Mouse (Mus musculus): ENCODE measurements around the gene Acd. TPM values are rescaled to one million over a fixed set of nuclear protein-coding genes. Genes with fewer than 3 reads are reported as not detected.

Gene Acd
- polyA plus RNA-seq, 1 experiment from 2014 or later, result 73.6 TPM

GRCm38 (mm10) chr8:105699488-105700215 is 1.2 kb downstream of the Acd start:
- 90% methylated on average over 11 of the region's 11 CpGs for WGBS
- Histone ChIP-seq H3K27me3 (peaks cover 8% of the 10 kb centered on the region), H3K4me2 (replicated peaks) (peak overlapping the region; percentile 90), H3K9me3 (no peaks in the 10 kb centered on the region), H3K4me1 (peaks cover 18% of the 10 kb centered on the region), H3K36me3 (peaks cover 41% of the 10 kb centered on the region), H3K27ac (no peak overlapping the region), H3K4me3 (peak overlapping the region; percentile 71), H3K9ac (peak overlapping the region; percentile 54)
- no peak for ATAC-seq (ENCODE audit: insufficient number of reproducible peaks, insufficient read depth, low FRiP score, low TSS enrichment)

- 93% methylated on average over 5 of the region's 5 CpGs for WGBS
- H3K4me1 ChIP-seq, result peaks cover 27% of the 10 kb centered on the region
Observed at GRCm38 (mm10) chr8:105698734-105699133, 2.2 kb downstream of the Acd start.

GRCm38 (mm10) chr8:105697196-105697780 is 3.6 kb downstream of the Acd start:
- peaks cover 7% of the 10 kb centered on the region; the same call in 1 of the 2 replicates for H3K9me3 ChIP-seq
- H3K9ac ChIP-seq, result no peak overlapping the region
- ATAC-seq (ENCODE audit: insufficient number of reproducible peaks, insufficient read depth, low FRiP score, low TSS enrichment), result no peak
- no peak overlapping the region for H3K4me3 ChIP-seq
- H3K27me3 ChIP-seq, result peaks cover 12% of the 10 kb centered on the region
- WGBS, result 91% methylated on average over 17 of the region's 17 CpGs
- H3K36me3 ChIP-seq, result peaks cover 24% of the 10 kb centered on the region
- no peak overlapping the region for H3K27ac ChIP-seq
- no peak overlapping the region for H3K4me2 ChIP-seq (replicated peaks)
- peaks cover 25% of the 10 kb centered on the region for H3K4me1 ChIP-seq

More at GRCm38 (mm10) chr8:105698734-105699133, 2.2 kb downstream of the Acd start:
- H3K9ac ChIP-seq, result no peak overlapping the region
- H3K27ac ChIP-seq, result no peak overlapping the region
- ATAC-seq (ENCODE audit: insufficient number of reproducible peaks, insufficient read depth, low FRiP score, low TSS enrichment), result no peak
- peaks cover 32% of the 10 kb centered on the region for H3K36me3 ChIP-seq
- H3K4me3 ChIP-seq, result no peak overlapping the region
- no peaks in the 10 kb centered on the region for H3K9me3 ChIP-seq
- H3K4me2 ChIP-seq (replicated peaks), result no peak overlapping the region
- peaks cover 12% of the 10 kb centered on the region for H3K27me3 ChIP-seq

GRCm38 (mm10) chr8:105695080-105695780 is 5.7 kb downstream of the Acd start:
- H3K4me2 ChIP-seq (replicated peaks), result no peak overlapping the region
- peaks cover 12% of the 10 kb centered on the region for H3K27me3 ChIP-seq
- H3K36me3 ChIP-seq, result peaks cover 24% of the 10 kb centered on the region
- H3K9ac ChIP-seq, result no peak overlapping the region
- no peak overlapping the region for H3K27ac ChIP-seq
- H3K9me3 ChIP-seq, result peaks cover 7% of the 10 kb centered on the region; the same call in 1 of the 2 replicates
- peaks cover 13% of the 10 kb centered on the region for H3K4me1 ChIP-seq
- no peak overlapping the region for H3K4me3 ChIP-seq
- WGBS, result 81% methylated on average over 30 of the region's 30 CpGs
- ATAC-seq (ENCODE audit: insufficient number of reproducible peaks, insufficient read depth, low FRiP score, low TSS enrichment), result no peak

- H3K4me2 ChIP-seq (replicated peaks), result peak overlapping the region; percentile 94
- ATAC-seq (ENCODE audit: insufficient number of reproducible peaks, insufficient read depth, low FRiP score, low TSS enrichment), result peak; percentile 44
- peaks cover 7% of the 10 kb centered on the region; the same call in 1 of the 2 replicates for H3K9me3 ChIP-seq
- WGBS, result 7% methylated on average over 40 of the region's 40 CpGs
- H3K36me3 ChIP-seq, result peaks cover 24% of the 10 kb centered on the region
- no peak overlapping the region for H3K27ac ChIP-seq
- peak overlapping the region; percentile 54 for H3K9ac ChIP-seq
- peaks cover 10% of the 10 kb centered on the region for H3K4me1 ChIP-seq
- H3K27me3 ChIP-seq, result peaks cover 12% of the 10 kb centered on the region
- peak overlapping the region; percentile 41 for H3K4me3 ChIP-seq
Observed at GRCm38 (mm10) chr8:105694051-105694799, 6.7 kb downstream of the Acd start.

- Histone ChIP-seq H3K4me3 (peak overlapping the region; percentile 41), H3K36me3 (peaks cover 21% of the 10 kb centered on the region), H3K27me3 (peaks cover 12% of the 10 kb centered on the region), H3K27ac (no peak overlapping the region), H3K9ac (peak overlapping the region; percentile 54), H3K4me2 (replicated peaks) (peak overlapping the region; percentile 94), H3K9me3 (peaks cover 7% of the 10 kb centered on the region; the same call in 1 of the 2 replicates), H3K4me1 (peaks cover 10% of the 10 kb centered on the region)
- no peak for ATAC-seq (ENCODE audit: insufficient number of reproducible peaks, insufficient read depth, low FRiP score, low TSS enrichment)
- WGBS, result 2% methylated on average over 30 of the region's 30 CpGs
Observed at GRCm38 (mm10) chr8:105693648-105694047, 7.3 kb downstream of the Acd start.

- no peak overlapping the region for H3K4me3 ChIP-seq
- 91% methylated on average over 11 of the region's 11 CpGs for WGBS
- H3K4me2 ChIP-seq (replicated peaks), result no peak overlapping the region
- no peak overlapping the region for H3K9ac ChIP-seq
- no peak for ATAC-seq (ENCODE audit: insufficient number of reproducible peaks, insufficient read depth, low FRiP score, low TSS enrichment)
- H3K36me3 ChIP-seq, result peaks cover 12% of the 10 kb centered on the region
- peaks cover 10% of the 10 kb centered on the region for H3K4me1 ChIP-seq
- H3K27me3 ChIP-seq, result peaks cover 12% of the 10 kb centered on the region
- H3K27ac ChIP-seq, result no peak overlapping the region
- peaks cover 7% of the 10 kb centered on the region; the same call in 1 of the 2 replicates for H3K9me3 ChIP-seq
Observed at GRCm38 (mm10) chr8:105692449-105693182, 8.3 kb downstream of the Acd start.

- H3K27me3 ChIP-seq, result peaks cover 12% of the 10 kb centered on the region
- peaks cover 7% of the 10 kb centered on the region; the same call in 1 of the 2 replicates for H3K9me3 ChIP-seq
- no peak overlapping the region for H3K4me2 ChIP-seq (replicated peaks)
- H3K4me3 ChIP-seq, result no peak overlapping the region
- no peak overlapping the region for H3K27ac ChIP-seq
- no peak overlapping the region for H3K9ac ChIP-seq
- WGBS, result 82% methylated on average over 14 of the region's 14 CpGs
- no peak for ATAC-seq (ENCODE audit: insufficient number of reproducible peaks, insufficient read depth, low FRiP score, low TSS enrichment)
- H3K36me3 ChIP-seq, result peaks cover 6% of the 10 kb centered on the region; the same call in 1 of the 2 replicates
- H3K4me1 ChIP-seq, result peaks cover 10% of the 10 kb centered on the region
Observed at GRCm38 (mm10) chr8:105690978-105691377, 9.9 kb downstream of the Acd start.

- 92% methylated on average over 9 of the region's 9 CpGs for WGBS
- Histone ChIP-seq H3K9me3 (peaks cover 7% of the 10 kb centered on the region; the same call in 1 of the 2 replicates), H3K4me3 (no peak overlapping the region), H3K9ac (no peak overlapping the region), H3K4me1 (peaks cover 10% of the 10 kb centered on the region), H3K27ac (no peak overlapping the region), H3K27me3 (peaks cover 6% of the 10 kb centered on the region), H3K36me3 (peaks cover 6% of the 10 kb centered on the region; the same call in 1 of the 2 replicates), H3K4me2 (replicated peaks) (no peak overlapping the region)
- ATAC-seq (ENCODE audit: insufficient number of reproducible peaks, insufficient read depth, low FRiP score, low TSS enrichment), result no peak
Observed at GRCm38 (mm10) chr8:105689983-105690360, 10.9 kb downstream of the Acd start.

GRCm38 (mm10) chr8:105689256-105689982 is 11.5 kb downstream of the Acd start:
- peaks cover 6% of the 10 kb centered on the region; the same call in 1 of the 2 replicates for H3K36me3 ChIP-seq
- peaks cover 1% of the 10 kb centered on the region for H3K27me3 ChIP-seq
- no peak for ATAC-seq (ENCODE audit: insufficient number of reproducible peaks, insufficient read depth, low FRiP score, low TSS enrichment)
- H3K9me3 ChIP-seq, result peaks cover 7% of the 10 kb centered on the region; the same call in 1 of the 2 replicates
- WGBS, result 51% methylated on average over 35 of the region's 35 CpGs
- H3K4me1 ChIP-seq, result peaks cover 7% of the 10 kb centered on the region
- no peak overlapping the region for H3K4me3 ChIP-seq
- H3K27ac ChIP-seq, result no peak overlapping the region
- no peak overlapping the region for H3K4me2 ChIP-seq (replicated peaks)
- H3K9ac ChIP-seq, result no peak overlapping the region

Measured in embryonic facial prominence, embryonic 12.5 days (tissue).